Mouse (Mus musculus) lung, adult 2 months (tissue): ENCODE measurements at regions not wholly inside any gene's neighbourhood (a gene's known extent, or its start where the extent isn't known, plus 50 kb on each side); places are given as distances from the start of the nearest gene placed in this dataset.

Experiments used
- CTCF ChIP-seq: fragments of 200-500 bp; IDR thresholded peaks from 2 replicates; pipeline ENCODE4 v1.5.1; 2011; ENCODE audit warnings: mild to moderate bottlenecking, low read length, control low read depth; ENCODE audit not compliant: insufficient read depth
- POLR2A ChIP-seq: fragments of 200-500 bp; IDR thresholded peaks from 2 replicates; pipeline ENCODE4 v1.6.1; 2011; ENCODE audit warnings: low read depth, mild to moderate bottlenecking, control low read depth, low read length, borderline replicate concordance; ENCODE audit errors: extremely low read depth

- TF ChIP-seq CTCF (no peak), POLR2A (no peak)
Observed at GRCm38 (mm10) chr12:109399591-109399990, 53.0 kb upstream of the Dlk1 start.
